Mouse (Mus musculus) C2C12 (cell line): ENCODE data around the gene Nova2.
A peak's percentile ranks its signal among the peaks of the same experiment; 100 is the strongest.

Experiments used
- CEBPB ChIP-seq: IDR thresholded peaks from one replicate; pipeline ENCODE4 v1.6.1; 2011; ENCODE audit warnings: low read depth, mild to moderate bottlenecking, control low read depth, moderate library complexity
- CTCF ChIP-seq: IDR thresholded peaks from one replicate; pipeline ENCODE4 v1.5.1; 2011; ENCODE audit not compliant: control insufficient read depth, insufficient read depth, insufficient read length
- FOSL1 ChIP-seq: IDR thresholded peaks from one replicate; pipeline ENCODE4 v1.8.0; 2011; ENCODE audit warnings: mild to moderate bottlenecking, low read length; ENCODE audit not compliant: poor library complexity, insufficient read depth, severe bottlenecking
- MAX ChIP-seq: IDR thresholded peaks from one replicate; pipeline ENCODE4 v1.6.1; 2011; ENCODE audit warnings: mild to moderate bottlenecking, control low read depth
- MYOD1 ChIP-seq: IDR thresholded peaks from one replicate; pipeline ENCODE4 v1.6.1; 2011; ENCODE audit warnings: low read depth; ENCODE audit not compliant: control insufficient read depth, insufficient read length
- MYOG ChIP-seq: IDR thresholded peaks from one replicate; pipeline ENCODE4 v1.6.1; 2011; ENCODE audit not compliant: control insufficient read depth, insufficient read length; ENCODE audit errors: extremely low read depth
- USF1 ChIP-seq: IDR thresholded peaks from one replicate; pipeline ENCODE4 v1.6.1; 2011; ENCODE audit warnings: low read depth, mild to moderate bottlenecking, control low read depth, moderate library complexity

GRCm38 (mm10) chr7:19006476-19006875 lies 80.8 kb downstream of the Nova2 start:
- TF ChIP-seq CTCF (peak; percentile 95), USF1 (no peak), MAX (no peak), MYOG (no peak), MYOD1 (no peak), CEBPB (no peak), FOSL1 (no peak)
